Mouse (Mus musculus) forelimb bud, embryonic 11.5 days (tissue): ENCODE data around the gene Fam241b.

ENCODE experiments used
- DNase-seq: peaks from one replicate; pipeline ENCODE4 v3.0.0-alpha.2; 2012; ENCODE audit warnings: low read depth, low spot score

Gene Fam241b

DNA sequence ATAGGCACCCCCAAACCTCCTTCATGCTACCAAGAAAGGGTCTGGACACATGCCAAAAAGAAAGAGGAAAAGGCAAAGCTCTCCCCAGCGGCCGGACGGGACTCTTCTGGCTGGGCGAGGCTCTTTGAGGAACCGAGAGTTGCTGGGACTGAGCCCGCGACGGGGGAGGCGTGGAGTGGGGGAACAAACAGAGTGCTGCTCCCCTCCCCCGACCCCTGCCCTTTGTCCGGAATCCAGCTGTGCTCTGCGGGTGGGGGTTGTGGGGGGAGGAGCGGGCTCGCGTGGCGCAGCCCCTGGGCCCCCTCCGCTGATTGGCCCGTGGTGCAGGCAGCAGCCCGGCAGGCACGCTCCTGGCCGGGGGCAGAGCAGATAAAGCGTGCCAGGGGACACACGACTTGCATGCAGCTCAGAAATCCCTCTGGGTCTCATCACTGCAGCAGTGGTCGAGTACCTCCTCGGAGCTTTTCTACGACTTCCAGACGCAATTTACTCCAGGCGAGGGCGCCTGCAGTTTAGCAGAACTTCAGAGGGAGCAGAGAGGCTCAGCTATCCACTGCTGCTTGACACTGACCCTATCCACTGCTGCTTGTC is 10.9 kb downstream of the Fam241b start, which contains the start of gene Neurog3:
TSS of gene Neurog3 (plus strand) at position 400 of the 591 bp plus-strand sequence.
- no peak for DNase-seq

DNA sequence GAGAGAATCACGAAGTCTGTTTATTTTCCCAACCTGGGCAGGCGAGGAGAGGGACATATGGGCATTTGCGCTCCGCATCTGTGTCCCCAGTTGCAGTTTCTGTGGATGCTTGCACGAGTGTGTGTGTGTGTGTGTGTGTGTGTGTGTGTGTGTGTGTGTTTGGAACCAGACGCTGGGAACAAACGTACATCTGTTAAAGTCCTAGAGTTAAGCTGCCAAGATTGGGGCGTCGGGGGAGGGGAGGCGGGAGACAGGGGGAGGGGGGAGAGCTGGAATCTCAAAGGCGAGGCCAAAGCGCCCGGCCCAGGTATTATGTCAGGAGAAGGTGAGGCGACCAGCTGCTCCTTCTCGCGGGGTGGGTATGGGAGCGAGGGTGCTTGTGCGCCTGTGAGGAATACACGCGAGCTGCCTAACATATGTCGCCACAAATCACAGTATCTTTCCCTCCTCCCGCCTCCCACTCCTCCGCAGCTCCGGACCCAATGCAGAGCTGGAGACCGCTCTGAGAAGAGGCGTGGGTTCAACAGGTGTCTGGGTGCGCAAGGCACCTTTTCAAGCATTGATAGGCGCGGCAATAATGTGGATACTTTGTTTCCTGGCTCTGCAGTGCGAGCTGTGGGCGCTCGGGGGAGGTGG is 15.3 kb downstream of the Fam241b start:
- DNase-seq: no peak

DNA sequence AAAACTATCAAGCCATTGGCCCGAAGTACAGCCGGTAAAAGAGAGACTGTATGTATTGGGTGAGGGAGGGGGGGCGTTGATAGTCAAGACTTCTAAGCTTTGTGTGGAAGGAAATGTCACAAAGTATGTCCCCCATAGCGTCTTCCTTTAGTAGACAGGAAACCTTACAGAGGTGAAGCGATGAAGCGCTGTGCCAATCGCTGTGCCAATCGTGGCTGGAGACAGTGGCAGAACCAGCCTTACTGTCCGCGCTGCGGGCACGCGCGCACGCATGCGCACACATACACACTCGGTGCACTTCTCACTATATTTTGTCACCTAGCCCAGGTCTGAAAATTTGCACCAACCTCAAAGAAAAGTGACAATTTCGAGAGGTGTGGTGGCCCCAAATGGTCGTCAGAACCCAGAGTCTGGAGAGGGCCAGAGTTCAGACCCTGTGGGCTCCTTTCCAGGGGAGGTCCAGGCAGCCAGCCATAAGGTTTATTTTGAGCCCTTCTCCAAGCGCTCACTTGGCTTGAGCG is 15.9 kb downstream of the Fam241b start:
- DNase-seq: no peak

DNA sequence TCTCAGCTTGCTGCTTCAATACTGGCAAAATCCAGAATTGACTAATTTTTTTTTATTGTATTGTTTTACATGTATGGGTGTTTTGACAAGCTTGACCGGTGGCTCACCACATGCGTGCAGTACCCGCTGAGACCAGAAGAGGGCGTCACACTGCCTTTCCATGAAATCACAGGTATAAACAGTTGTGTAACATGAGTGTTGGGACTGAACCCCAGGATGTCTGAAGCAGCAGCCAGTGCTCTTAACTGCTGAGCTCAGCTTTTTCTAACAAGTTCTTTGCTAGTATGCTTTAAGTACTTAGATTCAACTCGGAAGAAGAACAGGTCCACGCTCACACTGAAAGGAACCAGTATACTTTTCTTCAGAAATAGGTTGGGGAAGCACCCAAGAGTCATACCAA is 16.6 kb downstream of the Fam241b start:
- DNase-seq: no peak

DNA sequence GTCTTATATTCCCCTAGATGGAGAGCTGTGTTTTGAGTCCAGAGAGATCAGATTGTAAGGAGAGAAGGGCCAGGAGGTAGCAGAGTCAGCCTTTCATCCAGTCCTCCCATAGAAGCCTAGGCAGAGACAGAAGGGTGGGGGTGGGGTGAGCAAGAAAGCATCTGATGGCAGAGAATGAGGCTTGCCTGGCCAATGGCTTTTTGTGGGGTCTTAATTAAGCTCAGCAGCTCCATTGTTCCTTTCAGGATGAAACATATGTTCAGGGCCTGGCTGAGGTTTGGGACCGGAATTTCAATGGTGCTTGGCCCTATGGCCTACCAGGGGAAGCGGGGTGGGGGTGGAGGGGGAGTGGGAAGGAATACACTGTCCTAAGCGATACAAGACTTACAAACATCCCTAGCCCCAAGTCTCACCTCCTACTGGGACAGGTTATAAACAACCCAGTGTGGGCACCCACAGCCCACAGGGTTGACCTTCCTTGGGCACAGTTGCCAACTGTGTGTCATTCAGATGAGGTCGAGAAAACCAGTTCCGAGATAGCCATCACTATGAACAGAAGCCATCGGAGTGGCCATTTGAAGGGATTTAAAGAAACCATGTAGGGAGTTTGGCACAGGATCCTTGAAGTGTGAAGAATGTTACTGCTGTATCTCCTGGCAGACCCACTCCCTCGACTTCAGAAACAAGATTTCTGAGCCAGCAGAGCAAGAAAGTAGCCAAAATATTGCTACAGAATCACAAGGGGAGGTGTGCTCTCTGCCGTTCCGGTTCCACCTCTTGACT is 29.7 kb downstream of the Fam241b start:
- no peak for DNase-seq

DNA sequence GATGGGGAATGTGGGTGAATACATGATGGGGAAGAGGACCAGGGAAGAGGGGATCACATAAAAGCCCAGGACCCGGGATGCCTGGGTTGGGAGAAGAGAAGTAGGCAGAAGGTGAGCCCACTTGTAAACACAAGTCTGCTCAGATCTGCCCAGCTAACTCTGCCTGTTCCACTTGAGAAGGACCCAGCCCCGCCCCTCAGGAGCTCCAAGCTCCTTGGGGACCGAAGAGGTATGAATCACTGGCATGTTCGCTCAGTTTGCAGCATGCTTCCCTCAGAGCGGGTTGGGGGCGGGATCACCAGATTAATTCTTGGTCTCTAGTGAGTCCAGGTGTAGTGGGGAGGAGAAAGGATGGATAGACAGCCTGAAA is 32.5 kb downstream of the Fam241b start:
- DNase-seq: no peak

DNA sequence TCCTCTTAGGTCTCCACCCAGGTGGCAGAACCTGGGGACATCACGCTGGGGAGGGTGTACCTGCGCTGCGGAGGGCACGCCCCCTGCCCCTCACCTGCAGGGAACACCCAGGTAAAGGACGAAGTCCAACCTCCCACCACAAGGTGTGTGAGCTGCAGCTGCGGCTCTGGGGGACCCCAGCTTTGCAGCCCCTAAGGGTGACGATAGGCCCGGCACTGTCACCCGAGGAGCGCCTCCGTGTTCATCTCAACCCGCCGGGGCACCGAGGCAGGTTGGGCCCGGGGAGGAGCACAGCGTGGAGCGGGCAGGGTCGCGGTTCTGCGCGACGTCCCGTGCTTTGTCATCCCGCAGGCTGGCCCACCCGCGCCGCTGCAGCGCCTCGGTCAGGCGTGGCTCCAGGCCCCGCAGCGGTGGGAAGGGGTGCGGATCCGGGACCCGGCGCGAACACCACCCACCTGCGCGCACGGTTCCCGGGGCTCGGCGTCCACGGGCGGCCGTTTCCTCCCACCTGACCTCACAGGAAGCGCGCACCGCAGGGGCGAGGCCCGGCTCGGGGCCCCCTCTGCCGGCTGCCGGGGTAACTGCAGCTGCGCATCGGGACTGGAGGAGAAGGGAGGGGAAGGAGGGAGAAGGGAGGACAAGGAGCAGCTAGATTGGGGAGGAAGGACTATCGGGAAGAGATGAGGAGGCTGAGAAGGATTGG is 33.1 kb downstream of the Fam241b start:
- DNase-seq: peak; percentile 76

DNA sequence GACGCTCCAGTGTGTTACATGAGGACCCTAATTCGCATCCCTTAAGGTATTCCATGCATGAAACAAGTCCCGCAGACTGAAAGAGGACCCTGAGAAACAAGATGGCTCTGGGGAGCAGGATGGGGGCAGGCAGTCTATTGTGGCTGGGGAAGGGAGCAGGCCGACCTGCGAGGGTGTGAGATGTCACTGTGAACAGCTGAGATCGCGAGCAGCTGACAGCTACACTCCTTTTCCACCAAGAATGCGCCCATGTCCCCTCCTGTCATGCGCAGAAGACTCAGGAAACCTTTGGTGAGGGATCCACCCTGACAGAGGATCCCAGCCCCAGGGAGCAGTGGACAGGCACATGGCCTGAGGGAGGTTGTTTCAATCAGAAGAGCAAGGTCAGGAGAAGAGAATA is 36.7 kb downstream of the Fam241b start:
- no peak for DNase-seq

DNA sequence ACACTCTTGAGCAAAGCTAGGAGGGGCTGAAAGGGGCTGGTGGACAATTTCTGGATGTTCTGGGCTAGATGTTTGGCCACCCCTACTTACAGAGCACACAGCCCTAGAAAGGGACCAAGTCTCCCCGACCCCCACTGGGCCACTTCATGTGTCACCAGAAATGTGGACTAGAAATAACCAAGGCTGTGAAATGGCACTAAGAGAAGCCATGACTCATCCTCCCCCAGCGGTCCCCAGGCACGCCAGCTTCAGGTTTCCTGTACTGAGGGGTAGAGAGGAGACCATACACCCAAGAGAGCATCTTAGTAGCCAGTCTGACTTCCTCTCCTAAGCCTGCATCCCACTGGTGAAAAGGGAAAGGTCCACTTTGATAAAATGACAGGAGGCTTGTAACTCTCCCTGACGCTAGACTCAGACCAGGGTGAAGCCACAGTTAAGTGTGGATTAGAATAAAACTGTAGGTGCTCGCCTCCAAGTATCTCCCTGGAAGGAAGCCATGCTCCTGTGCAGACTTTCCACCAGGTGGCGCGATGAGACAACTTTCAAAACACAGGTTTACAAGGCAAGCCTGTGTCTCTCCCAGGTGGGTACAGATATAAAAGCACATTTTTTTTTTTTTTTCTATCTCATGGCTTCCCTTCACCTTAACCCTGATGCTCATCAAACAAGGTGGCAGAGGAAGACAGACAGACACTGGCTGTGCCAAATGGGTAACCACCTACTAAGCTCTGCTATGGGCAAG is 38.7 kb downstream of the Fam241b start:
- peak; percentile 64 for DNase-seq

DNA sequence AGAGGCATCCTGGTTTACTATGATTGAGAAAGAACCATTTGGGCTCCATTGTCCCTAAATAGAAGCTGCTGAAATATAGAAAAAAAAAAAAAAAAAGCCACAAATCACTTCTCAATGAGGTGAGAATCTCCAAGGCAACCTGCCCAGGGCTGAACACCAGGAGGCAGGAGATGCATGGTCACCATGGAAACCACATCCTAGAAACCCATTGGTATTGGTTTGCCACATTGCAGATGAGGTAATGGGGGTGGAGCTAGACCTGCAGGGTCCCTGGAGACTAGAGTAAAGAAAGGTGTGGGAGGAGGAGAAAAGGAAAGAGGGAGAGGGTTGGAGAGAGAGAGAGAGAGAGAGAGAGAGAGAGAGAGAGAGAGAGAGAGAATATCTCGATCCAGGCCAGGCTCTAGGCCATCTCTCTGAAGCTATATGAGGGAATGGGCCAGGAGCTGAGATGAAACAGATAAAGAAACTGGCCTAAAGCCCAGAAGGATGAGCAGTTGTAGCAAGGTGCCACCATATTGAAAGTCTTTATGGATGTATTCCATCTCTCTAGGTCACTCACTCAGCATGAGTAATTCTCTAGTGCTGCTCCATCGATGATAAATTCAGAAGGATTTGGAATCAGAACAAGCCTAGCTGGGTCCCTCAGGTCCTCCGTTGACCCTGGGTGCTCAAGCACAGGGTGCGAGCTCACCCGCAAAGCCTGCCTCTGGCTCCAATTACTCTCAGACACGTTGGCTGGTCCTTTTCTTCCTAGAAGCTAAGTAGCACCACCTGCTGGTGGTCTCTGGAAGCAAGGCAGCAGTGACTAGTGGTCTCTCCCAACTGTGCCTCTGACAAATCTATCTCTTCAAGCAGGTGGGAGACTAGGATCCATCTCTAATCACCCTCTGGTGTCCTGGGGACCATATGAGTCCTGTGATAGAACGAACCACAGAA is 41.9 kb downstream of the Fam241b start:
- DNase-seq: peak; percentile 81

DNA sequence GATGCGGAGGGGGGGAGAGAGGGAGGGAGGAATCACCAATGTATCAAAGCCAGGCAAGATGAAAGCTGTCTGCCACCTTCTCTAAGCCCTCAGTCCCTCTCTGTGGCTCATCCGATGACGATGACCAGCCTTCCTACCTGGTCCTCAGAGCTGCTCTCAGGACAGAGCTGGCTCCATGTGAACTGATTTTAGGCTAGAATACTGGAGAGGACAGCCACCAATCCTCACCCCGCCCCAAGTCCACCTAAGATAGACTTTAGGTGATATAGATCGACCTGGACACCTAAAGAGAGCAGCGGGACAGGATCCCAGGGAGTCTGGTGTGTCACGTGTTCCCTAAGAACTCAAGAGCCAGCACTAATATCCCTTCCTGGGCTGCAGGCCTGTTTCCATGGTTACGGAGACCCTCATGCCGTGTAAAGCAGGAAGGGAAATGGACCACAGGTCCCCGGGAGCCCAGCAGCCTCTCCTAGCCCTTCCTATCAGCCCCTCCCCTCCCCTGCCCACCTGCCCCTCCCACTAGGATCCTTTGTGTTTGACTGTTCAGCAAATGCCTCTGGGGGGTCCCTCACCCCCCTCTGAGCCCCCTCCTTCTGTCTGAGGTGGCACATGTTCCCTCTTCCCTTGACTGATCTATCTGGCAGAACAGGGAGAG is 43.8 kb downstream of the Fam241b start:
- peak; percentile 51 for DNase-seq

DNA sequence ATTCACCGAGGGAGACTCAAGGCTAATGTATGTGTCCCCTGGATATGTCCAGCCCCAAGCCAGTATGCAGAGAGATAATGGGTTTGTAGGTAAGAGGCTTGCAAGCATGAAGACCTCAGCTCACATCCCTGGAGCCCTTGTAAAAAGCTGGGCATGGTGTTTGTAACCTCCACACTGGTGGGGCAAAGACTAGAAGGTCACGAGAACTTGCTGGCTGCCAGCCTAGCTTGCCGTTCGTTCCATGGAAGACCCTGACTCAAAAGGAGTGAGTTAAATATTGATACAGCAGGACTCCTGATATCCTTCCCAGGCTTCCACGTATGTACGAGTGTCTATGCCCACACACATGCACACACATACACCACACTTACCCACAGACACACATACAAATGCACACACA is 49.3 kb downstream of the Fam241b start:
- DNase-seq: no peak

DNA sequence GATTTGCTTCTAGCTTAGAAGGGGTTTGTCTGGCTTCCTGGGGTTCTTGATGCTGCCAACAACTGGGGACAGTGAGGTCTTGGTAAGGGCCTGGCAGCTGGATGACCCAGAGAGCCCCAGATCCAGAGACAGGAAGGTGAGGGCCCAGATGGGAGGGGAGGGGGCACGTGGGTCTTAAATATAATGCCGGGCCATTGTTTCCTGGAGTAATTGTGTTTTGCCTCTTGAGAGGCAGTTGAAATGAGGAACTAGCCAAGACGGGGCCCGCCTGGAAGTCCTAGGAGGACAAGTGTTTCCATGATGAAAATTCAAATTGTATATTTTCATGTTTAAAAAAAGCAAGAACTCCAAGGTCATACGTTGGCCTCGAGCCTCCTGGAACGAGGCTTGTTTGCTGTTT is 49.8 kb downstream of the Fam241b start:
- DNase-seq: no peak

DNA sequence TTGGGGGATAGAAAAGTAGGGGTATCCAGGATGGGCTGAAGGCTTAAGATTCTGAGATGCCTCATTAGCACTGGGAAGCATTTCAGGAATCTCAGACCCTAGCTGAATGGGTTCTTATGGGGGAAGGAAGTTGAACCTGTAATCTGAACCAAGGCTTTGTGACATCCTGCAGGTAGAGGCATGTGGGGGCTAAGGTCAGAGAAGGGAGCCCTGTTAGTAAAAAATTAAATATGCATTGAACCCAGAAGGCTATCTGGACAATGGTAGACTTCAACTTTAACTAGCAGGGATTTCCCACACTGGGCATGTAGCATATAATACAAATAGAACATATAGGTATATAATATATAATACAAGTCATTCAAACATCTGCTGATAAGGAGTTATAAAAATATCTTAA is 54.2 kb downstream of the Fam241b start:
- DNase-seq: no peak

DNA sequence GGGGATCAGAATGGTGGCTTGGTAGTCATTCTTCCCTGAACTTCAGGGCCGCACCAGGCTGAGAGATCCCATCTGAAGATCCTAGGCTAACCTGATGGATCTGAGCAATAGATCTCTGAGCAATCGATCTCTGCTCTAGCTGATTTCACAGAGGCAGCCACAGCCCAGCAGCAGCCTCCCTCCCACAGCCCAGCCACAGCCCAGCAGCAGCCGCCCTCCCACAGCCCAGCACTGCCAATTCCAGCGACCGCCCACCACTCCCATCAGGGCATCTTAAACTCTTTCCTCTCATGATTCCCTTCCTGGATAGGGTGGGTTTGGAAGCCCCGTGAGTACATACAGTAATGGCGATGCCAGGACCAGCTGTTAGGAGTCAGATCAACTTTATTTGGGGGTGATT is 54.6 kb downstream of the Fam241b start:
- no peak for DNase-seq

DNA sequence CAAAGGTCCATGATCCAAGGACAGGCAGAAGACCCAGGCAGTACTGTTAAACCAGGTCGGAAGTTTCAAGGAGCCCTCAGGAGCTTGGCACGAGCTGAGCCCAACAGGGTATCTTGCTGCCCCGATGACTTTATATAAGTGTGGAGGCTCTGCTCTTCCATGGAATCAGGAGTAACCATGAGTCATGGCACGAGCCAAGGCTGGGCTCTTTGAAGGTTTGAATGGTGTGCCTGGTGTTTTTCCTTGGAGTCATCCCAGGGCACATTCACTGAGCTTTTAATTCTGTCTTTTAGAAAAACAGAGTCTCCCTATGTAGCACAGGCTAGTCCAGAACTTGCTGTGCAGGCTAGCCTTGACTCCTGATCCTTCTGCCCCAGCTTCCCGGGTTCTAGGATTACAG is 55.3 kb downstream of the Fam241b start:
- no peak for DNase-seq

DNA sequence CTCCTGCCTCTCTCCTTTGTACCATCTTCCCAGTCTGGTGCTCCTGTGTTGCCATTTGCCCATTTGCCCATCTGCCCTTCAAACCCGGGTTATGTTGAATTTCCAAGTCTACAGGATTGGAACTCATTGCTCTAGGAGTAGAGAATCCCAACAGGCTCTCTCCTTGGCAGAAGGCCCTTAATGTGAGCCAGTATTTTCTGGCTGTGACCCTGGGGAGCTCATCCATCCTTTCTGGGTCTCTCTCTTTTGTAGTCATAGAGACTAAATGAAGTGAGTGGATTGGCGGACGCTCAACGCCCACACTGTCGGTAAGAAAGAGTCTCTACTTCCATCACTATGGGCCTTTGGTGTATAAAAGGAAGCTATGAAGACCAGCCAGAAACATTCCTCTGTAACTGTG is 56.9 kb downstream of the Fam241b start:
- DNase-seq: no peak

DNA sequence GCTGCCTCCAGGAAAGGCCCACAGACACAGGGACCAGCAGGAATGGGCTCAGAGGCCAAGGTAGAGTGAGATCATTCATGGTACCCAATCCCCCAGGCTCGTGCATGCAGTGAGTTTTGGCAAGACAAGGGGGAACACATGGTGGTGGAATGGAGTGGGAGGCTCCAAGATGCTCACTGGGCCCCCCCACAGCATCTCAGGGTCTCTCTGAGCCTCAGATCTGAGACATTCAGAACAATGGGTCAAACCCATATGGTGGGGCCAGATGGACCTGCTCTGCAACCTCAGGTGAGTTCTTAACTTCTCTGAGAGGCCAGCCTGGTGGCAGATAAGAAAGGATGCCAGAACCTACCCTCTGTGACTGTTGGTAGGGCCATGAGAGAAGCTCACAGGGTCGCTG is 57.7 kb downstream of the Fam241b start:
- no peak for DNase-seq

DNA sequence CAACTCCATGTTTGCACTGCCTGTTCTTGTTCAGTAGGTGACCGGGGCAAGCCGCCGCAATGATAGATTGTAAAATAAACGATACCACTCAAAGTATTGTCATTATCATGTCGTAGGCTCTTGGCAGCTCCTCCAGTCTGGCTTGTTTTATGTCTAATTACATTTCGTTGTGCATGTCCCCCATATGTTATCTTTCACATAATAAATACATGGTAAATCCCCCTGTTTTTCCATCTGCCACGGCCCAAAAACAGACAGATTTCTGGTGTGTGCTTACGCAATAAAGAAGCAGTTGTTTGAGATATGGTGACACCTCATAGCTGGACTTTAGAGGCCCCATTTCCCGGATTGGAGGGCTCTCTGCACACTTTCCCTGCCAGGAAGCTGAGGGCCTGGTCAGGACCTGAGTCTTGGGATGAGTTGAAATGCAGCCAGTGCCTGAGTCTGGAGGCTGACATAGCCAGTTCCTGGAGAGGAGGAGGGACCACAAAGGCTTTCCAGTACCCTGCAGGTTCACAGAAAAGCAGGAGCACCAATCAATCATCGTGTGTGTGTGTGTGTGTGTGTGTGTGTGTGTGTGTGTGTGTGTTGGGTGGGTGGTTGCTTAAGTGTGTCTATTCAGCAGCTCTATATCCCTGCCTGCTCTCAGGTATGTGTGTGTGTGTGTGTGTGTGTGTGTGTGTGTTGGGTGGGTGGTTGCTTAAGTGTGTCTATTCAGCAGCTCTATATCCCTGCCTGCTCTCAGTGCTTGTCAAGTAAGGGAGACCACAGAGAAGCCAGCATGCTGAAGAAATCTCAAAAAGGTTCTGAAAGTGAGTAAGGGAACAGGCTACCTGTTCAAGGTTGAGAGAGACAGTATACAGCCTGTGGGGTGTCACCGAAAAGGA is 67.2 kb downstream of the Fam241b start:
- DNase-seq: no peak
